Mouse (Mus musculus) MEL (cell line): ENCODE results near the gene Polr2i.

ENCODE experiments used
- CTCF ChIP-seq, 3 experiments: IDR thresholded peaks in 2 of 3; conservative IDR thresholded peaks in 1 of 3; 2 replicates each; pipeline ENCODE4 v1.5.1; 2011 to 2012; ENCODE audit warnings: low read length in 3 of 3, low read depth in 2 of 3, mild to moderate bottlenecking in 2 of 3, improper control_type of control experiment in 1 of 3, inconsistent platforms in 1 of 3, mixed read lengths in 1 of 3, moderate library complexity in 1 of 3; ENCODE audit not compliant: control insufficient read depth in 1 of 3, insufficient read depth in 1 of 3, poor library complexity in 1 of 3, severe bottlenecking in 1 of 3
- EP300 ChIP-seq, 2 experiments: IDR thresholded peaks; 2 replicates each; pipeline ENCODE4 v1.6.1; 2011; ENCODE audit warnings: improper control_type of control experiment in 2 of 2, low read length in 2 of 2, low read depth in 1 of 2, mild to moderate bottlenecking in 1 of 2
- POLR2A ChIP-seq, 2 experiments: IDR thresholded peaks; 2 replicates each; pipeline ENCODE4 v1.6.1; 2011 to 2012; ENCODE audit warnings: low read length in 2 of 2, mild to moderate bottlenecking in 2 of 2, control low read depth in 1 of 2, improper control_type of control experiment in 1 of 2, low read depth in 1 of 2, moderate library complexity in 1 of 2; ENCODE audit not compliant: control insufficient read depth in 1 of 2, insufficient read depth in 1 of 2, poor library complexity in 1 of 2
- POLR2AphosphoS2 ChIP-seq: IDR thresholded peaks from 2 replicates; pipeline ENCODE4 v1.6.1; 2011; ENCODE audit warnings: low read length, improper control_type of control experiment
- RCOR1 ChIP-seq: IDR thresholded peaks from 2 replicates; pipeline ENCODE4 v1.6.1; 2012; ENCODE audit warnings: low read depth, mild to moderate bottlenecking, inconsistent platforms, low read length, improper control_type of control experiment
- SMC3 ChIP-seq: IDR thresholded peaks from 2 replicates; pipeline ENCODE4 v1.6.1; 2011; ENCODE audit warnings: low read depth, low read length, improper control_type of control experiment
- TBP ChIP-seq: IDR thresholded peaks from 2 replicates; pipeline ENCODE4 v1.8.0; 2011; ENCODE audit warnings: low read depth, low read length, improper control_type of control experiment
- TCF12 ChIP-seq: IDR thresholded peaks from 2 replicates; pipeline ENCODE4 v1.6.1; 2014; ENCODE audit warnings: low read depth, mild to moderate bottlenecking, inconsistent platforms, low read length, improper control_type of control experiment, moderate library complexity
- ZC3H11A ChIP-seq: IDR thresholded peaks from 2 replicates; pipeline ENCODE4 v1.6.1; 2012; ENCODE audit warnings: low read depth, mild to moderate bottlenecking, inconsistent platforms, low read length, improper control_type of control experiment
- ZNF384 ChIP-seq: IDR thresholded peaks from 2 replicates; pipeline ENCODE4 v1.6.1; 2012; ENCODE audit warnings: low read depth, mild to moderate bottlenecking, inconsistent platforms, low read length, improper control_type of control experiment

GRCm38 (mm10) chr7:30232631-30233148 is 942 bp downstream of the Polr2i start:
- TF ChIP-seq CTCF (IDR thresholded peaks at IDR 0.05 in 2 of 3, conservative IDR thresholded peaks at IDR 0.05 in 1 of 3; ENCODE audit: control insufficient read depth in 1 of 3, insufficient read depth in 1 of 3, low read depth in 2 of 3, low read length in 3 of 3, poor library complexity in 1 of 3, severe bottlenecking in 1 of 3) (peak; percentile 5 to 50 (median 26); a peak in 4 of 6 replicates), ZNF384 (no peak), SMC3 (no peak), ZC3H11A (no peak), TCF12 (no peak), POLR2A (IDR thresholded peaks at IDR 0.05; ENCODE audit: control insufficient read depth in 1 of 2, insufficient read depth in 1 of 2, low read depth in 1 of 2, low read length in 2 of 2, poor library complexity in 1 of 2) (no peak; a peak in 1 of 4 replicates), EP300 (IDR thresholded peaks at IDR 0.05; ENCODE audit: low read depth in 1 of 2, low read length in 2 of 2) (no peak), POLR2AphosphoS2 (no peak), TBP (no peak), RCOR1 (no peak)
